Mouse (Mus musculus) ovary, postnatal 36 days (tissue): ENCODE results near the gene Prss35.

Experiments
- DNase-seq: peaks from one replicate; pipeline ENCODE4 v3.0.0; 2022; ENCODE audit warnings: low spot score, mixed read lengths

Gene Prss35

GRCm38 (mm10) chr9:86734357-86734756 lies 9.1 kb upstream of the Prss35 start:
- DNase-seq = no peak

- DNase-seq = no peak
Measured at GRCm38 (mm10) chr9:86734795-86735194, 8.7 kb upstream of the Prss35 start.

GRCm38 (mm10) chr9:86736991-86737390 lies 6.5 kb upstream of the Prss35 start:
- DNase-seq = no peak

- no peak for DNase-seq
Measured at GRCm38 (mm10) chr9:86738067-86738466, 5.4 kb upstream of the Prss35 start.

GRCm38 (mm10) chr9:86738801-86739200 lies 4.6 kb upstream of the Prss35 start:
- DNase-seq = no peak

- no peak for DNase-seq
Measured at GRCm38 (mm10) chr9:86739971-86740370, 3.5 kb upstream of the Prss35 start.

GRCm38 (mm10) chr9:86744041-86744440 lies 592 bp downstream of the Prss35 start:
- no peak for DNase-seq

- DNase-seq = peak; percentile 60
Measured at GRCm38 (mm10) chr9:86745926-86746581, 2.6 kb downstream of the Prss35 start.

GRCm38 (mm10) chr9:86762477-86763376 lies 19.3 kb downstream of the Prss35 start:
- DNase-seq = no peak

GRCm38 (mm10) chr9:86764002-86764401 lies 20.6 kb downstream of the Prss35 start:
- no peak for DNase-seq

- DNase-seq = no peak
Measured at GRCm38 (mm10) chr9:86766991-86767390, 23.5 kb downstream of the Prss35 start.

- no peak for DNase-seq
Measured at GRCm38 (mm10) chr9:86772897-86773296, 29.4 kb downstream of the Prss35 start.

GRCm38 (mm10) chr9:86773996-86774395 lies 30.5 kb downstream of the Prss35 start:
- DNase-seq = no peak

GRCm38 (mm10) chr9:86775374-86775773 lies 31.9 kb downstream of the Prss35 start:
- DNase-seq = no peak

- no peak for DNase-seq
Measured at GRCm38 (mm10) chr9:86777309-86777708, 33.9 kb downstream of the Prss35 start.

GRCm38 (mm10) chr9:86778212-86778611 lies 34.8 kb downstream of the Prss35 start:
- DNase-seq = no peak

- no peak for DNase-seq
Measured at GRCm38 (mm10) chr9:86781426-86781825, 38.0 kb downstream of the Prss35 start.

GRCm38 (mm10) chr9:86782836-86783235 lies 39.4 kb downstream of the Prss35 start:
- DNase-seq = no peak

- DNase-seq = no peak
Measured at GRCm38 (mm10) chr9:86789186-86789585, 45.7 kb downstream of the Prss35 start.

GRCm38 (mm10) chr9:86791927-86792326 lies 48.5 kb downstream of the Prss35 start:
- no peak for DNase-seq

- DNase-seq = no peak
Measured at GRCm38 (mm10) chr9:86795236-86795635, 51.8 kb downstream of the Prss35 start.

GRCm38 (mm10) chr9:86797553-86797952 lies 54.1 kb downstream of the Prss35 start:
- DNase-seq = no peak

GRCm38 (mm10) chr9:86798129-86798528 lies 54.7 kb downstream of the Prss35 start:
- DNase-seq = no peak
